Mouse (Mus musculus) C2C12 (cell line): ENCODE results near the gene Mto1.

Experiments used
- CEBPB ChIP-seq: IDR thresholded peaks from one replicate; pipeline ENCODE4 v1.6.1; 2011; ENCODE audit warnings: low read depth, mild to moderate bottlenecking, control low read depth, moderate library complexity
- CTCF ChIP-seq: IDR thresholded peaks from one replicate; pipeline ENCODE4 v1.5.1; 2011; ENCODE audit not compliant: control insufficient read depth, insufficient read depth, insufficient read length

- TF ChIP-seq CTCF (no peak), CEBPB (no peak)
Measured at GRCm38 (mm10) chr9:78442579-78443392, 5.2 kb upstream of the Mto1 start, which contains the start of gene Cgas.
